ENCODE assay signal across 9 mouse cellular contexts in the genomic region with DNA sequence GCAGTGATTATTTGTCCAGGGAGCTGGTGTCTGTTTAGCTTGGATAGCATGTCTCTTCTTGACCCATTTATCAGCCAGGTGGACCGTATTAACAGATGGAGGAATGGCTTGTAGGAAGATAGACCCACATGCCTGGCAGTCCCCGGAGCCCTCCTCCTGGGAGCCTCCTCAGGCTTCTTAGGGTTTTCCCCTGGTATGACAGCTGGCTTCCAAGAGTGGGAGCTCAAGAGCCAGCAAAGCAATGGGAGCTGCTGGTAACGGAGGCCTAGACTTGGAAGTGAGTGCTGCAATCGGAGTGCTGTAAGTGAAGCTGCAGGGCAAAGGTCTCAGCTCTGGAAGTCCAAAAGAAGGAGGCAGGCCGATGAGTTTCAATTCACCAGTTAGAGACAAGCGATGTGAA. TPM values are rescaled to one million over a fixed set of nuclear protein-coding genes. Genes with fewer than 3 reads are reported as not detected.
DNase-seq lines count a peak whose midpoint lies in the region; ATAC-seq and TF ChIP-seq lines count a peak whose summit lies in the region.
"Had no signal": no experiment of that assay in that cellular context is flagged by ENCODE, and none has a peak within 500 bp of the region (broad histone marks: within the 10 kb centered on the region; RNA-seq: fewer than 3 reads in every experiment).

No protein-coding gene starts in this region.

- H3K36me3 ChIP-seq in kidney, adult 2 months (ENCODE audit: control insufficient read depth, insufficient read depth, low read length), result no peaks in the 10 kb centered on the region
- H3K36me3 ChIP-seq in liver, embryonic 12.5 days, result no peaks in the 10 kb centered on the region
- H3K36me3 ChIP-seq in heart, embryonic 10.5 days, result no peaks in the 10 kb centered on the region
- H3K36me3 ChIP-seq: limb, embryonic 15.5 days had no signal

- TF ChIP-seq POLR2A in kidney, adult 2 months (IDR thresholded peaks at IDR 0.05; ENCODE audit: low read depth, low read length), result no peak
- TF ChIP-seq POLR2A in cerebellum, adult 2 months (IDR thresholded peaks at IDR 0.05; ENCODE audit: borderline replicate concordance, insufficient read depth, low read length), result no peak

- no peak for TF ChIP-seq CTCF in kidney, adult 2 months (conservative IDR thresholded peaks at IDR 0.05; ENCODE audit: insufficient read depth, insufficient read length, low read depth, low read length)
- peak; percentile 40; the same call in 1 of the 2 replicates for TF ChIP-seq CTCF in cerebellum, adult 2 months (IDR thresholded peaks at IDR 0.05; ENCODE audit: borderline replicate concordance, insufficient read depth, low read depth, low read length)

- no peak overlapping the region for H3K9ac ChIP-seq in liver, embryonic 12.5 days
- H3K9ac ChIP-seq: limb, embryonic 15.5 days had no signal

- no peaks in the 10 kb centered on the region for H3K9me3 ChIP-seq in liver, embryonic 12.5 days (replicated peaks)
- no peaks in the 10 kb centered on the region for H3K9me3 ChIP-seq in heart, embryonic 10.5 days
- H3K9me3 ChIP-seq: limb, embryonic 15.5 days had no signal

- 23% methylated on average over 6 of the region's 6 CpGs for WGBS in kidney, adult 2 months
- WGBS in cerebellum, adult 2 months, result 7% methylated on average over 6 of the region's 6 CpGs
- WGBS in liver, embryonic 12.5 days (ENCODE audit: insufficient replicate concordance), result 52% methylated on average over 6 of the region's 6 CpGs
- WGBS in heart, embryonic 10.5 days, result 48% methylated on average over 6 of the region's 6 CpGs

- no peak overlapping the region for H3K4me2 ChIP-seq in liver, embryonic 12.5 days
- H3K4me2 ChIP-seq: limb, embryonic 15.5 days had no signal

- no peak for ATAC-seq in liver, embryonic 12.5 days

- H3K27ac ChIP-seq in kidney, adult 2 months (ENCODE audit: insufficient read depth, low read depth, low read length), result no peak overlapping the region
- H3K27ac ChIP-seq in cerebellum, adult 2 months (ENCODE audit: insufficient read depth, low read length), result no peak overlapping the region
- no peak overlapping the region for H3K27ac ChIP-seq in liver, embryonic 12.5 days
- no peak overlapping the region for H3K27ac ChIP-seq in heart, embryonic 10.5 days
- H3K27ac ChIP-seq: limb, embryonic 15.5 days had no signal

- no peak overlapping the region for H3K4me3 ChIP-seq in kidney, adult 2 months (ENCODE audit: insufficient read depth, low read depth, low read length)
- no peak overlapping the region for H3K4me3 ChIP-seq in cerebellum, adult 2 months (replicated peaks; ENCODE audit: insufficient read depth, low read depth, low read length)
- no peak overlapping the region for H3K4me3 ChIP-seq in liver, embryonic 12.5 days
- no peak overlapping the region for H3K4me3 ChIP-seq in heart, embryonic 10.5 days
- H3K4me3 ChIP-seq: limb, embryonic 15.5 days had no signal

- H3K27me3 ChIP-seq in kidney, adult 2 months (replicated peaks; ENCODE audit: control insufficient read depth, insufficient read depth, low read length), result no peaks in the 10 kb centered on the region
- H3K27me3 ChIP-seq in cerebellum, adult 2 months (ENCODE audit: control insufficient read depth, insufficient read depth, low read length), result no peaks in the 10 kb centered on the region
- H3K27me3 ChIP-seq in liver, embryonic 12.5 days (replicated peaks), result no peaks in the 10 kb centered on the region
- H3K27me3 ChIP-seq in heart, embryonic 10.5 days (ENCODE audit: insufficient read depth, poor library complexity, severe bottlenecking), result no peaks in the 10 kb centered on the region
- H3K27me3 ChIP-seq: limb, embryonic 15.5 days had no signal

- DNase-seq in kidney, adult 2 months, result peak; percentile 8
- DNase-seq in kidney, adult 18-20 months, result no peak
- peak; percentile 80 to 92 for DNase-seq in cerebellum, adult 2 months
- peak; percentile 6 to 47 for DNase-seq in frontal cortex, postnatal 36 days (ENCODE audit: low spot score in 2 of 2)
- peak; percentile 36 for DNase-seq in mesoderm, embryonic 11.5 days (ENCODE audit: low read depth, low spot score)
- DNase-seq in heart, embryonic 10.5 days (ENCODE audit: low spot score), result no peak
- no peak for DNase-seq in urinary bladder, postnatal 25 days (ENCODE audit: low spot score)

- H3K4me1 ChIP-seq in kidney, adult 2 months (ENCODE audit: control insufficient read depth, insufficient read depth, low read length), result no peaks in the 10 kb centered on the region
- peaks cover 13% of the 10 kb centered on the region; the same call in 1 of the 2 replicates for H3K4me1 ChIP-seq in cerebellum, adult 2 months (ENCODE audit: control insufficient read depth, insufficient read depth, low read length)
- no peaks in the 10 kb centered on the region for H3K4me1 ChIP-seq in liver, embryonic 12.5 days
- H3K4me1 ChIP-seq in heart, embryonic 10.5 days, result no peaks in the 10 kb centered on the region
- H3K4me1 ChIP-seq: limb, embryonic 15.5 days had no signal

RNA-seq across cellular contexts. Expression of gene Ddx18, which starts 37.3 kb away (rescaled TPM):
- 30.3 and 42.4 TPM in 2 replicates for polyA plus RNA-seq in kidney, adult 2 months (2012; rRNA removed)
- polyA plus RNA-seq in cerebellum, adult 2 months (2012; rRNA removed), result 34.9 and 42.0 TPM in 2 replicates
- polyA plus RNA-seq in liver, embryonic 12.5 days (2016; fragmentation: Nextera tagmentation; extraction: Ambion mirVana), result 62.0 and 62.1 TPM in 2 replicates
- polyA plus RNA-seq in heart, embryonic 10.5 days (2016; fragmentation: Nextera tagmentation; extraction: Ambion mirVana), result 37.8 and 59.2 TPM in 2 replicates

Comparison
In these comparisons a context has a peak if more than half of its experiments do, and no peak if none do; other contexts are left out.
1. DNase-seq: peak in kidney, adult 2 months (single experiment), cerebellum, adult 2 months (2 of 2), frontal cortex, postnatal 36 days (2 of 2) and mesoderm, embryonic 11.5 days (single experiment); none in kidney, adult 18-20 months (single experiment), heart, embryonic 10.5 days (single experiment) and urinary bladder, postnatal 25 days (single experiment).